Mouse (Mus musculus) intestine, embryonic 16.5 days (tissue): ENCODE data around the gene Braf. TPM values are rescaled to one million over a fixed set of nuclear protein-coding genes. Genes with fewer than 3 reads are reported as not detected.
A peak's percentile ranks its signal among the peaks of the same experiment; 100 is the strongest.

Source experiments
- ATAC-seq: fragments of 200-750 bp; cut with Nextera tagmentation; 2 replicates; pipeline ENCODE4 v1.8.0; 2017; ENCODE audit warnings: moderate TSS enrichment, moderate library complexity
- H3K27ac ChIP-seq: fragments of 300-500 bp; sonication (generic); 2 replicates; pipeline ENCODE4 v1.5.1; 2014; ENCODE audit warnings: mild to moderate bottlenecking, low read length
- H3K27me3 ChIP-seq: fragments of 300-500 bp; sonication (generic); replicated peaks from 2 replicates; pipeline ENCODE4 v1.6.1; 2014; ENCODE audit warnings: low read length, control low read depth, mixed read lengths; ENCODE audit not compliant: control insufficient read depth, insufficient read depth
- H3K36me3 ChIP-seq: fragments of 300-500 bp; sonication (generic); 2 replicates; pipeline ENCODE4 v1.6.1; 2014; ENCODE audit warnings: low read length, control low read depth; ENCODE audit not compliant: control insufficient read depth, insufficient read depth
- H3K4me1 ChIP-seq: fragments of 300-500 bp; sonication (generic); 2 replicates; pipeline ENCODE4 v1.6.1; 2014; ENCODE audit warnings: low read length, control low read depth, mixed read lengths; ENCODE audit not compliant: control insufficient read depth, insufficient read depth
- H3K4me2 ChIP-seq: fragments of 300-500 bp; sonication (generic); 2 replicates; pipeline ENCODE4 v1.6.1; 2014; ENCODE audit warnings: low read depth, low read length, control low read depth
- H3K4me3 ChIP-seq: fragments of 300-500 bp; sonication (generic); 2 replicates; pipeline ENCODE4 v1.5.1; 2014; ENCODE audit warnings: mild to moderate bottlenecking, low read length
- H3K9ac ChIP-seq: fragments of 300-500 bp; sonication (generic); 2 replicates; pipeline ENCODE4 v1.6.1; 2014; ENCODE audit warnings: low read depth, low read length
- H3K9me3 ChIP-seq: fragments of 300-500 bp; sonication (generic); 2 replicates; pipeline ENCODE4 v1.6.1; 2016; ENCODE audit warnings: low read length, control low read depth; ENCODE audit not compliant: control insufficient read depth
- WGBS: fragments of 180-500 bp; shearing (Covaris S2); extraction: QIAGEN DNeasy Blood & Tissue Kit; methylation state at CpG from one replicate; pipeline ENCODE4 v1.1.7; 2014; 5-methylcytosine and 5-hydroxymethylcytosine counted together
- polyA plus RNA-seq: library from polyadenylated mRNA; unstranded; fragments of >200 nt; fragmentation: Nextera tagmentation; extraction: Ambion mirVana; gene quantifications from 2 replicates; pipeline ENCODE4 v1.2.1, GENCODE M21; 2015

The Braf gene
- polyA plus RNA-seq, 1 experiment from 2014 or later, result 8.6 TPM

DNA sequence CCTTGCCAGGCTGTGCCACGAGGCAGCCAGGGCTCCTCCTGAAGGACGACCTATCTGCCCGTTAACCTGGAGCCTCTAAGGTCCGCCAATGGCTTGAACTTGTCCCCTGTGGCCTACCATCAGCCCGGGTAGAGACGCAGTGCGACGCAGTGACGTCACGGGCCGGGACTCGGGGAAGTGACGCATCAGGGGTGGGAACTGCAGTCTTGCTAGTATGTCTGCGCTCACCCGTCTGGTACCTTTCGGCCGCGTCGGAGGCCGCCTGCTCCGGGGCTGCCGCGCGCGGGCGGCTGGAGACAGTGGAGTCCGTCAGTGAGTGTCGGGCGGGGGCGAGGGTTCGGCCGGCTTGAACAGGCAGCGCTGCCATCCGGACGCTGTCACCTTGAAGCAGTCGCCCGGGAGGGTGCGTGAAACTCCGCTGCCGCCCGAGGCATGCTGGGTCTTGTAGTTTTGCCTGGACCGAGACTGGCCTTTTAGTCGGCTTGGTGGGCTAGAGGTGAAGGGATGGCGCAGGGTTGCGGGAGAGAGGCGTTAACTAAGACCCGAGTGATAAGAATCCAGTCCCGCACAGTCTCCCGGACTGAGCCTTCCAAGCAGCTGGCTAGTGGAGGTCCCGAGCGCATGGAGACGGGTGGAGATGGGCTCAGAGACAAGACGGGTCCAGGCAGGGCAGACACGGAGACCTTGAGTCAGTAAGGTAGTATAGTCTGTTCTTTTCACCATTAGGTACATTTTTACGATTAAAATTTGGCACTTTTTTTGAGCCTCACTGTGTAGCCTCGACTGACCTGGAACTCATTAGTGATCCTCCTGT, 132.7 kb downstream of the Braf start, which contains the start of gene Ndufb2:
TSS of gene Ndufb2 (plus strand) at position 174 of the 814 bp plus-strand sequence.
- under 1% methylated on average over 56 of the region's 56 CpGs for WGBS
- Histone ChIP-seq H3K36me3 (no peaks in the 10 kb centered on the region), H3K27ac (peak within 1 kb of the TSS; percentile 88), H3K9ac (peak within 1 kb of the TSS; percentile 92), H3K4me3 (peak within 1 kb of the TSS; percentile 85), H3K9me3 (no peaks in the 10 kb centered on the region), H3K4me1 (peaks cover 7% of the 10 kb centered on the region), H3K4me2 (peak within 1 kb of the TSS; percentile 66), H3K27me3 (no peaks in the 10 kb centered on the region)
- peak; percentile 99 for ATAC-seq

DNA sequence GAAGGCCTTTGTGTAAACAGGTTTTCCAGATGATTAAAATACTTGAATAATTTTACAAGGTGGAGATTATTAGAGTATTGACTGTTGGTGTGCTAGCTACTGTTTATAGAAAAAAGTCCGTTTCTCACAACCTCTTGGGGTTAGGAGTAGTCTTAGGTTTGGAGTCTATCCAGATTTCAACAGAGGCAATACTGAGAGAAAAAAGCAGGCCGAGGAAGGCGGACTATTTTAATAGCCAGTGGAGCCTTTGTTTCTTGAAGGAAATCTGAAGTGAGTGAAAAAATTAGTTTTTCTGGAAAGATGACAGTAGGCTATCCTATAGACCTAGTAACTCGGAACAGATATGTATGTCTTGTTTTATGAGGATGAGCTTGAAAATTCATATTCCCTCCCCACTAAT, 133.8 kb downstream of the Braf start:
- no peaks in the 10 kb centered on the region for H3K27me3 ChIP-seq

DNA sequence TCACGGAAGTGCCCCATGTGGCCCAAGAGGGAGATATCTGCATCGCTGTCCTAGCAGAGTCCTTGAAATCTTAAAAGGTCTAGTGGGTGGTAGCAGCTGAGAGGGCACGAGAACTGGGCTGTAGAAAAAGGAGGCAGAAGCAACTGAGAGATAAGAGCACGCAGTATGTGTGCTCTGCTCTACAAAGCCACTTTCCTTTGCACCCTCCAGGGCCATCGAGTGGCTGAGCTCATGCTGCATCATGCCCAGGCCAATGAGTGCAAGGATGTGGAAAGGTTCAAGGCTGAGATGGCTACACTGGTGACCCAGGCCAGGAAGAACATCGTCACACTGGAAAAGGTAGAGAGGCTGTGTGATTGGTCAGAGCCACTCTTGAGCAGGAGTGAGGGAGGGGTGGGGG, 139.7 kb downstream of the Braf start, which contains the start of gene Gm42420:
TSS of gene Gm42420 (plus strand) at position 237 of the 400 bp plus-strand sequence.
- 94% methylated on average over 6 of the region's 6 CpGs for WGBS
- peaks cover 19% of the 10 kb centered on the region for H3K36me3 ChIP-seq

More for the DNA sequence above, 133.8 kb downstream of the Braf start:
- ATAC-seq, result no peak
- Histone ChIP-seq H3K4me2 (peak overlapping the region; percentile 66; the same call in 1 of the 2 replicates), H3K27ac (no peak overlapping the region), H3K9me3 (no peaks in the 10 kb centered on the region), H3K9ac (no peak overlapping the region), H3K36me3 (peaks cover 3% of the 10 kb centered on the region), H3K4me3 (no peak overlapping the region), H3K4me1 (peaks cover 7% of the 10 kb centered on the region)
- WGBS, result 96% methylated on average over 4 of the region's 4 CpGs

DNA sequence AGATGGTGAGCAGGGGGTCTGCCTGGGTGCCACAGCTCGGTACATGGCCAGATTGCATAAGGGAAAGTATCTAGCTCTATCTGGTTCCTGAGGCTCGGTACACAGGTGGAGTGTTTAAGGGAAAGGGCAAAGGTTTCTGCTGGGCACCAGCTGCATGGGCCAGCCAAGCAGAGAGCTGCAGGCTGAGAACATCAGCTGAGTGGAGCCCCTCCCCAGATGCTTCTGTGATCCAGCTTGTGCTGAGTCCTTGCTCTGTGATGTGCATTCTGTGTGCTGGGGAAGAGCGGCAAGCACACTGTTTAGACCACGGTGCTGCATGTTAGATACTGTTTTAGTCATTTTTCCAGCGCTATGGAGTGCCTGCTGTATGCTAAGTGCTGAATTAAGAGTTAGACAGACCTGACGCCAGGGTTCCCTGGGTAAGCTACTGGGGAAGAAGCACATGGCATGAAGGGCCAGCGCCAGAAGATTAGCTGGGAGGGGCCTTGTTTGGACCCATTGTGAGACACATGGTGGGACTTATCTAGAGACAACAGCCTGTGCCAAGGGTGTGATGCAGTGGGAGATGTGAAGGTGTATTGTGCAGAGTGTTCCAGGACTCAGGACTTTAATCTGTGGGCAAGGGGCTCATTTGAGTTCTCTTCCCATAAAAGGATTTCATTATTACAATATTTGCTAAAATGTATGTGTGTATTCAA, 144.0 kb downstream of the Braf start:
- H3K4me3 ChIP-seq, result no peak overlapping the region
- no peak overlapping the region for H3K4me2 ChIP-seq
- H3K4me1 ChIP-seq, result no peaks in the 10 kb centered on the region
- no peak overlapping the region for H3K27ac ChIP-seq
- 0 out of 2 replicates have a peak, but pooled peaks cover 14% of the 10 kb centered on the region for H3K36me3 ChIP-seq
- 74% methylated on average over 7 of the region's 7 CpGs for WGBS
- H3K9me3 ChIP-seq, result no peaks in the 10 kb centered on the region
- H3K9ac ChIP-seq, result no peak overlapping the region
- no peaks in the 10 kb centered on the region for H3K27me3 ChIP-seq
- peak; percentile 33; the same call in 1 of the 2 replicates for ATAC-seq

More for the DNA sequence above, 139.7 kb downstream of the Braf start, which contains the start of gene Gm42420:
- Histone ChIP-seq H3K4me2 (no peak within 1 kb of the TSS), H3K27ac (no peak within 1 kb of the TSS), H3K9ac (no peak within 1 kb of the TSS), H3K9me3 (no peaks in the 10 kb centered on the region), H3K4me1 (no peaks in the 10 kb centered on the region), H3K27me3 (no peaks in the 10 kb centered on the region), H3K4me3 (no peak within 1 kb of the TSS)
- ATAC-seq, result no peak

DNA sequence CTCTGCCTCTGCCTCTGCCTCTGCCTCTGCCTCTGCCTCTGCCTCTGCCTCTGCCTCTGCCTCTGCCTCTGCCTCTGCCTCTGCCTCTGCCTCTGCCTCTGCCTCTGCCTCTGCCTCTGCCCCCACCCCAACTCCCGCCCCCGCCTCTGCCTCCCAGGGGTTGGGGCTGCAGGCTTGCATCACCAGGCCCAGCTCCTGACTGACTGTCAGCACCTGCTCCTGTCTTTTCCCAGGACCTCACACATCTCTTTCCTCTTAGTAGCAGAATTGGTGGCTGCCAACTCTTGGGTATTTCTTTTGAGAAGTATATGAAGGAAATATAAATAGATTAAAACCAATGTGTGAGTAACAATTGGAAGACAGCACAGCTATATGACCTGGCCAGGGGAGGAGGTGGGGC, 144.7 kb downstream of the Braf start:
- Histone ChIP-seq H3K4me3 (no peak overlapping the region), H3K9me3 (no peaks in the 10 kb centered on the region), H3K27ac (no peak overlapping the region), H3K4me1 (no peaks in the 10 kb centered on the region), H3K9ac (no peak overlapping the region), H3K36me3 (0 out of 2 replicates have a peak, but pooled peaks cover 14% of the 10 kb centered on the region), H3K27me3 (no peaks in the 10 kb centered on the region), H3K4me2 (no peak overlapping the region)
- no peak for ATAC-seq
- WGBS, result 100% methylated on average over 2 of the region's 2 CpGs

DNA sequence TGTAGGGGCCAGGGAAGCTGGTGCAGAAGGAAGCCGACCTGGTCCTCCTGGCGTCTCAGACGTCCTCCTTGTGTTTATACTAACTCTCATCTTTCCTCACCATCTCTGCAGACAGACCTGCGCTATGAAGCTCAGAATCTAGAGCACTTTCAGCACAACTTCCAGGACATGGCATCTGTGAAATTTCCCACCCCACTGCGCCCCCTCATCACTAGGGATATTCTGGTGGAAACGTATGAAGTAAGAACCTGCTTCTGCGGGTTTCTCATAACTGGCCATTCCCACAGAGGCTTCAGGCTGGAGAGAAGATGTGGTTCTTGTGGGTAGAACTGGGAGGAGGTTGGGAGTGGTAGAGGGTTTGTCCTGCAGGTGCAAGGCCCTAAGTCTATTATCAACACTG, 145.7 kb downstream of the Braf start:
- WGBS, result 86% methylated on average over 7 of the region's 7 CpGs
- Histone ChIP-seq H3K4me2 (no peak overlapping the region), H3K27me3 (no peaks in the 10 kb centered on the region), H3K36me3 (0 out of 2 replicates have a peak, but pooled peaks cover 14% of the 10 kb centered on the region), H3K9ac (no peak overlapping the region), H3K4me1 (peaks cover 6% of the 10 kb centered on the region), H3K4me3 (no peak overlapping the region), H3K9me3 (no peaks in the 10 kb centered on the region), H3K27ac (no peak overlapping the region)
- no peak for ATAC-seq

DNA sequence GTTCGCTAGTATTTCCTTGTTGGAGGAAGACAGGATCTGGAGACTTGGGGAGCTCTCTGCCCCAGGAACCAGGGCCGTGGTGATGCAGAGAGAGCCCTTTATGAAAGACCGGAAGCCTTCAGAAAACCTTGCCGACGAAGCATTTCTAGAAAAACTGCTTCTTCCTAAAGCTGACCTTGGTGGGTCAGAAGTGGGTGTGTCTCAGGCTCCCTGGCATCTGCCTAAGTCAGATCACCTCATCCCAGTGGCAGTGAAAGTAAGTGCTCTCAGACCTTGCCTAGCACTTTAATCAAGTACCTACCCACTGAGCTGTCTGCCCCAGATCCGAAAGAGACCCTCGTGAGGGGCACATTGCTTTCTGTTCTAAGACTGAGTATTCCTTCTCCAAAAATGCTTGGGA, 150.3 kb downstream of the Braf start:
- H3K27ac ChIP-seq, result no peak overlapping the region

DNA sequence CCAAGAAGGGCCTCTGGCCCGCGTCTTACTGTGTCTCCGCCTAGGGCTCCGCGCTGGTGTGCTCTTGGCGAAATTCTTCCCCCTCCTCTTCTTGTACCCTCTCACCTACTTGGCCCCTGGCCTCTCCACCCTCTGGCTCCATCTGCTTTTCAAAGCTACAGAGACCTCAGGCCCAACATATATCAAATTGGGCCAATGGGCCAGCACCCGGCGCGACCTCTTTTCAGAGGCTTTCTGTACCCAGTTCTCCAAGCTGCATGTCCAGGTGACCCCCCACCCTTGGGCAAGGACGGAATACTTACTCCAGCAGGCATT, 150.8 kb downstream of the Braf start:
- Histone ChIP-seq H3K4me1 (peaks cover 8% of the 10 kb centered on the region), H3K4me2 (peak overlapping the region; percentile 89), H3K9ac (peak overlapping the region; percentile 90), H3K27ac (0 out of 2 replicates have a peak overlapping the region, but pooled peaks have one; percentile 94), H3K27me3 (no peaks in the 10 kb centered on the region), H3K4me3 (peak overlapping the region; percentile 86), H3K9me3 (no peaks in the 10 kb centered on the region), H3K36me3 (no peaks in the 10 kb centered on the region)
- ATAC-seq, result peak; percentile 47
- 22% methylated on average over 10 of the region's 10 CpGs for WGBS

More for the DNA sequence above, 150.3 kb downstream of the Braf start:
- WGBS, result 69% methylated on average over 7 of the region's 7 CpGs
- H3K36me3 ChIP-seq, result no peaks in the 10 kb centered on the region
- H3K9ac ChIP-seq, result peak overlapping the region; percentile 90
- ATAC-seq, result no peak
- no peaks in the 10 kb centered on the region for H3K27me3 ChIP-seq
- H3K4me3 ChIP-seq, result peak overlapping the region; percentile 86
- no peaks in the 10 kb centered on the region for H3K9me3 ChIP-seq
- peak overlapping the region; percentile 89 for H3K4me2 ChIP-seq
- peaks cover 8% of the 10 kb centered on the region for H3K4me1 ChIP-seq

DNA sequence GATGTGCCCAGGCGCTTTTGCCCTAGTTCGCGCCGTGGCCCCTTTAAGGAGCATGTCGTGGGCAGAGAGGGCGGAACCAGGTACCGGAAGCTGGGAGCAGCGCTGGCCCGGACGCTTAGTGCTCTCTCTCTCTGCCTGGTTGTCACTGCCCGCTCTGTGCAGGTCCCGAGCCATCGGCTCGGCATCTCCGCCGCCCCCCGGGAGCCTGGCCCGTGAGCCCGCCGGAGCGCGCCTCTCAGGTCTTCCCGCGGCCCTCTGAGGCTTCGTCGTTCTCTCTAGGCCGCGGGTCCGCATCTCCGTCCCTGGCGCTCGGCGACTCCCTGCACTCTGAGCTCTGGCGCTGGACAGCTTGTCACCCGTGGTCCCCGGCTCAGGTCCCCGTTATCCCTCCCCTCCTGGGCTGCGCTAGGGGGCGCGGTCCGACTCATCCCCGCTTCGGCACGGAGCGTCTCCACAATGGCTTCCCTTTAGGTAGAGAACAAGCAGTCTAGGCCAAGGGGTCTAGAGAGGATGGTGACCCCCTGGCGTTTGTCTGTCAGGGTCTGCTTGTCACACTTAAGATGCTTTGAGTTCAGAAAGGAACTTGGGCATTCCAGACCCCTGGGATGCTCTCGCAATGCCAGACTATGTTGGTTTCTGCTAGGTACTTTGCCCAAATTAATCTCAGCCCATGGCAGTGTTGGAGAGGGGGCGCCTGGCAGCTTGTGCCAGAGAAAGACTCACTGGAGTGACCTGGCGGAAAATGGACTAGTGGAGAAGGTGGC, 151.3 kb downstream of the Braf start, which contains the start of gene Adck2:
TSS of gene Adck2 (plus strand) at position 83 of the 764 bp plus-strand sequence.
- WGBS, result under 1% methylated on average over 49 of the region's 49 CpGs

More for the DNA sequence above, 151.3 kb downstream of the Braf start, which contains the start of gene Adck2:
- ATAC-seq, result peak; percentile 98
- no peaks in the 10 kb centered on the region for H3K9me3 ChIP-seq
- H3K27ac ChIP-seq, result peak within 1 kb of the TSS; percentile 94
- H3K36me3 ChIP-seq, result no peaks in the 10 kb centered on the region
- H3K27me3 ChIP-seq, result no peaks in the 10 kb centered on the region
- H3K4me2 ChIP-seq, result peak within 1 kb of the TSS; percentile 89
- H3K9ac ChIP-seq, result peak within 1 kb of the TSS; percentile 90
- H3K4me3 ChIP-seq, result peak within 1 kb of the TSS; percentile 86
- peaks cover 8% of the 10 kb centered on the region for H3K4me1 ChIP-seq
